Mouse (Mus musculus) inflammation-experienced regulatory T-cells, adult 6 months (primary cell): Measurements from ENCODE around the gene Map3k4. TPM values are rescaled to one million over a fixed set of nuclear protein-coding genes. Genes with fewer than 3 reads are reported as not detected.
"Not testable (repeated sequence)": the region's sequence is repeated elsewhere in the genome, so short reads cannot be mapped to it uniquely, and the experiment has no call there.

Experiments used
- ATAC-seq: one replicate; pipeline ENCODE4 v1.8.0; 2017
- polyA plus RNA-seq, 3 experiments: library from polyadenylated mRNA; unstranded; fragments of 100-300 nt; shearing (Covaris generic); gene quantifications; one replicate each; pipeline ENCODE4 v1.2.1; 2017

Map3k4 gene
- polyA plus RNA-seq, 3 experiments from 2014 or later: 10.6 to 11.7 (median 10.8) TPM

DNA sequence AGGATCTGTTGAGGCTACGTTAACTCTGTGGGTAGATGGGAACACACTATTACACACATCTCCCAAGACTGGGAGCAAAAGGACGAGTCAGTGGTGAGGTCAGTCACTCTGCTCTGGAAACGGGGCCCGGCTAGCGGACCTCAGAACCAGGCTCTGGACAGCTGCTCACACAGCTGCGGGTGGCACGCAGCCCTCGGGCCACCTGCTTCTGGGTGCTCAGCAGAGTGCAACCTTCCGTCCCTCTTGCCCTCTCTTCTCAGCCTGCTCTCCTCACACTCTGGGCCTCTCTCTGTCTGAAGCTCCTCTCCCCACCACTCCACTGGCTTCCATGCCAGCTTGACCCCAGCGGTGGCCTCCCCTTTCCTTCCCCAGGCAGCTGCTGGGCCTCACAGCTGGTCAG, 50.1 kb downstream of the Map3k4 start:
- no peak for ATAC-seq

DNA sequence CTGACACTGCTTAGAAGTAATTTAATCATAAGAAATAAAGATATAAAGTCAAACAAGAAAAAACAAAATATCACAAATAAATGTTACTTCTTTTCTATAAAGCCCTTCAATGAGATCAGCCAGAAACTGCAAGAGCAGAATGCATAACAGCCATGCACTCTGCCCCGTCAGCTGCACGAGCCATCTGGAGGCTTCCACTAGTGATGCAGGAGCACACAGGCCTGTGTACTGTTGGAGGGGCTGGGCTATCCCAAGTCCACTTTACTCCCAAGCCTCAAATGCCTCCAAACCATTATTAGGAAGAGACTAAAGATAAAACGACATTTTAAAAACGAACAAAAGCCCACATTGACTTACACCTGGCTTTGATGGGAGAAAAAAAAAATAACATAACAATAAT, 50.5 kb downstream of the Map3k4 start:
- no peak for ATAC-seq

DNA sequence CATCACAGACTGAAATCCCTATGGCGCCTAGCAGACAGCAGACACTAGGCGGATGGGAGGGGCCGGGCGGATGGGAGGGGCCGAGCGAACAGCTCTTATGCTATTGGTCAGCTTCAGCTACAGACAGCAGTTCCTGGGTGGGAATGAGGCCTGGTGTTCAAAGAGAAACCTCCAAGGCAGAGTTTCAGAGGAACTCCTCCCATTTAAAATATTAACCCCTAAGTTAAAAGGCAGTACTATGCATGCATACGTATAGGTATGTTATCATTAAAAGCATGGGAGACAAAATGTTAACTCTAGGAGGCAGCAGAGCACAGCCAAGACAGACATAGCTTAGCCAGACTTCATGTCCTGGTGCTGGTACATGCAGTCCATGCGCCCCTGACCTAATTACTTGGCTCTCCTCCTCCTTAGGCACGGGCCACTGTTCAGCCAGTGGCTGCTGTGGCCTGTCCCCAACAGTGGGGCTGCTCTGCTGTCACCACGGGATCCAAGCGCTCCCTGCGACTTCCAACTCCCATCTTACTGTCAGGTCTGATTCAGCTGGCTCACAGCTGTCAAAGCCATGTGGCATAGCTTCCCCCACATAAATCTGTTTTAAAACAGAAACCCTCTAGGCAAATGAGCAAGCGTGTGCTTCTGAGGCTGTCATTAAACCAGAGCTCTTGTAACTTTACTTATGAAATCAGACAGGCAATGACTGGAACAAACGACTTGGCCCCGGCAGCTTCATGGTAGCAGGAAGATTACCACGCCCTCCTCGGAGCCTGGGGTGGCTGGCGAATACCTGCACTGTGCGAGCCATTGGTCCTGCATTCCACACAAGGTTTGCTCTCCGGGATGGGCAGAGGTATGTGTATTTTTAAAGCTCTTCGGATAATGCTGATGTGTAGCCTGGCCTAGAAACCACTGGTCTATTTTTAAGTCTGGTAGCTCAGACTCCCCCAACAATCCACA, 52.3 kb downstream of the Map3k4 start:
- ATAC-seq: no peak

DNA sequence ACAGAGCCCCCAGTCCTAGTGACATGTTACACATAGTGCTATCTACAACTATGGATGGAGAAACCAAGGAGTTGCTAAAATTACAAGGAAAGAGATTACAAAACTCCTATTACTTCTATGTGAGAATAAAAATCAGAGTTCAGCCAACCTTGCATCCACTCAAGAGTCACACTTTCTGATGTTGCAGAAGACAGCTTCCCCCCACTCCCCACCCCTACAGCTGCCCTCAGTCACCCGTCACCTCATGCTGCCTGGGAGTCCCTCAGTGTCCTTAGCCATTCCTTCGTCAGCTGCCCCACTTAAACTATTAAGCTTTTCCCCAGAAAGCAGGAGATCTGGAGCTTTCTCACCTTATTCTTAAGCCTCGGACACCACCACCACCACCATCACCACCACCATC, 54.3 kb downstream of the Map3k4 start:
- no peak for ATAC-seq

DNA sequence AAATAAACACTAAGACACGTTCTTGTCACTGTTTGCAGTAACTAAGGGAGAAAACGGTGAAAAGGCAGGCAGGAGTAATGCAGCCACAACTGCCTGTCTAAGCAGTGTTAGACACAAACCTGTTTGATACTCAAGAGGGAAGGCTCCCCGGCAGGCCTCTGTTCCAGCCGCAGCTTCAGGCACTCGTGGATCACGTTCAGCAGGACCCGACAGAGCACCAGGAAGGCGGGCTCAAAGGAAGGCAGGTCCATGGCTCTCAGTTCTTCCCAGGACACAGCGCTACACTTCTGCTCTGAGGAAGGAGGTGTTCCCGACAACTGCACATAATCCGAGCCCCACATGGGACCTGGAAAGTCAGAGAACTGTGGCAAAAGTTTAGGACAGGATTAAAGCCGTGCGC, 54.8 kb downstream of the Map3k4 start:
- no peak for ATAC-seq

DNA sequence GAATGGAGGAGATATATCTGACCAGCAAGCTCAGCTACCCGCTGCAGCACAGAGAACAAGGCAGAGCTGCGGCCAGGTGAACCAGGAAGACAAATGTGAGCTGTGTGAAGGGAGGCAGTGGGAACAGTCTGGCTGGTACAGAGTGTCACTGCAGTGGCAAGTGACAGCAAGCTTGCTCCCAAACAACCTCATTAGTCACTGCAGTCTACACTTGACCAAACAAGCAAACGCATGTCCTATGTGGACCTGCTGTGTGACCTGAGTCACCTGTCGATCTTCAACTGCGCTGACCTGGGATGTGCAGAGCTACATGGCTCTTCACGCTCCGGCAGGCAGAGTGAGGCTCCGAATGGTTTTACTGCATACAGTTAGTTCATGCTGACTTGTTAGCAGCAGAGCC, 55.7 kb downstream of the Map3k4 start:
- ATAC-seq: no peak

DNA sequence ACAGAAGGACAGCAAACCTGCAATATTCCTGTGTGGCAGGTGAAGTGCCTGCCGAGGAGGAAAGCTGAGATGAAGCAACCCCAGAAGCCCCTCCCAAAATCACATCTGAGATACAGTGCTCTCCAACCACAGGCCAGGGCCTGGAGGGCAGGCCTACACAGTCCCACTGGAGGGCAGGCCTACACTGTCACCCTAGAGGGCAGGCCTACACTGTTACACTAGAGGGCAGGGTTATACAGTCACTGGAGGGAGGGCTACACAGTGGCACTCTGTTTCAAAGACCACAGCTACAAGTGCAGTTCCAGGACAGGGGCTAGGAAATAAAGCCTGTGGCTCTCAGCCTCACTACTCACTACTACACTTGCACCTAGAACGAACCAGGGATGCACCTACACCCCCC, 56.7 kb downstream of the Map3k4 start:
- no peak for ATAC-seq

DNA sequence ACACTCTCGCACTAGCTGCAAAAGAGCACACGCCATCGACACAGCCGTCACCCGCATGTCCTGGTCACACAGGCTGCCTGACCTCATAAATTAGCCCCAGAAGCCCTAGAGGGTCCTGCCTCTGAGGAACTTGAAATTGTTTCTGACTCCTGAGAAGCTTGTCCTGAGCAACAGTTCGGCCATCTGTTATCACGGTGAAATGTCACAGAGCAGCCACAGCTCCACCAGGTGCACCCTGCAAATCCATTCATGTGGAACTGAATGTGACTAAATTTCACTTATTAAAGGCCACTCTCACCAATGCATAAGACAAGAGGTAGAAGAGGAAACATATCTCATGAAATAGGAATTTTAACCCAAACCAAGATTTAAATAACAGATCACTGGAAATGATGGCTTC, 57.2 kb downstream of the Map3k4 start:
- no peak for ATAC-seq

DNA sequence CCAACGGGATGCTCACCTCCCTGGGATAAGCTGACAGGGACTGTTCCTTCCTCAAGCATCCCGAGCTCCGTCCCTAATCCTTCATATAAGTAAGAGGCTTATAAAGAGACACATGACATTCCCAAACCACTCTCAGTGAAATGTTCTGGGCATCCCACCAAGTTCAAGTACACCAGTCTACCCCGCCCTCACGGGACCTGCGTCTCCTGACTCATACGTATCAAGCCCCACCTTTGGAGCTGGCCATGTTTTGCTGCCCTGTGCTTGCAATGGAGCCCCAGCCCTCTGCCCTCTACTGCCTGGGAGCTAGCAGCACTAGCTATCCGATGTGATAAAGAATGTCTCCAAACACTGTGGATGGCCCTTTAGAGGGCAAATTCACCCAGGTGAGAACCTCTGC, 58.6 kb downstream of the Map3k4 start:
- no peak for ATAC-seq

DNA sequence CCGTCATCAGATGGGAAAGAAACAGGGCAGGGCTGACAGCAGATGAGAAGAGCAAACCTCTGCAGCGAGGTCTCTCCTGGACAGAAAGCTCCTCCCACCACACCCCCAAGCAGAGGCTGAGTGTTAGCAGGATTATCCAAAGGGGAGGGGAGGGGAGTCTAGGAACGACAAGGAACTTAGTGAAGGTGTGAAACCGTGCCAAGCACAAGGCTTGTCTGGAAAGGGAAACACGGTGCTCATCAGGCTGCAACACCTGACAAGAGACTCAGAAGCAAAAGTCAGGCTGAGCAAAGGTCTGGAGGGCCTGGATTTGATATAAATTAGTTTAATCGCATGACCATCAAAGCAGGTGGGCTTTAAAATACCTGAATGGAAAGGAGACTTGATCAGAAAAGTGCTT, 60.1 kb downstream of the Map3k4 start:
- ATAC-seq: no peak

DNA sequence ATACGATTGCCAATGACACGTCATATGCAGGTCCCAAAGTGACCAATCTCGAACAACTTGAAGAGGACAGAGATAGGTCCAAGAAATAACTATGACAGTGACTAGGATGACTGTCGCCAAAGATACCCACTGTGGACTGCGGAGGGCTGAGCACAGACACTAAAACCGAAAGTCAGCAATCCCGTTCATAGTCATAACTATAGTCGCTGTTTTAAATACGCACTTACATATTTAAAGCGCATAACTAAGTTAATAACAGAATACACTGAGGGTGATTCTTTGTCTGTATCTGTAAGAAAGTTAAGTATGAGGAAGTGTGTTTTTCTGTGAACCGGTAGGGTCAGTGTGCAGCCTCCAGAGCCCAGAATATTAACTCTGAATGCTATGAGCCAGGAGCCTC, 62.5 kb downstream of the Map3k4 start:
- no peak for ATAC-seq

DNA sequence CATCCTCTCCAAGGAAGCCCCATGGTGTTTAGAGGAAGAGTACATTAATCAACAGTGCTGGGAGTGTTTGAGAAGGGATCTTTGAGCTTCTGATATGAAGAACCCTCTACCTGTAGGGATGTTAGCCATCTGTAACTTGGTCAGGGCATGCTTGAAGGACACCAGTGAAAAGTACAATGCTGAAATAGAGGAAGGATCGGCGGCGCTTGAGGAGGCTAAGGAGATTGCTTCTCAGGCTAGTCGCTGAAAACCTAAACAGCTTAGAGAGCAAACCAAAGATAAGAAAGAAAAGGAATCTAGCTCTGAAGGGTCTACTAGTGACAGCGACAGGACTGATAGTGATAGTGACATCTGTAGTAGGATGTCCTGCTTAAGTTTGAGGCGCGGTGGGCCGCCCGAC, 68.0 kb downstream of the Map3k4 start:
- no peak for ATAC-seq

DNA sequence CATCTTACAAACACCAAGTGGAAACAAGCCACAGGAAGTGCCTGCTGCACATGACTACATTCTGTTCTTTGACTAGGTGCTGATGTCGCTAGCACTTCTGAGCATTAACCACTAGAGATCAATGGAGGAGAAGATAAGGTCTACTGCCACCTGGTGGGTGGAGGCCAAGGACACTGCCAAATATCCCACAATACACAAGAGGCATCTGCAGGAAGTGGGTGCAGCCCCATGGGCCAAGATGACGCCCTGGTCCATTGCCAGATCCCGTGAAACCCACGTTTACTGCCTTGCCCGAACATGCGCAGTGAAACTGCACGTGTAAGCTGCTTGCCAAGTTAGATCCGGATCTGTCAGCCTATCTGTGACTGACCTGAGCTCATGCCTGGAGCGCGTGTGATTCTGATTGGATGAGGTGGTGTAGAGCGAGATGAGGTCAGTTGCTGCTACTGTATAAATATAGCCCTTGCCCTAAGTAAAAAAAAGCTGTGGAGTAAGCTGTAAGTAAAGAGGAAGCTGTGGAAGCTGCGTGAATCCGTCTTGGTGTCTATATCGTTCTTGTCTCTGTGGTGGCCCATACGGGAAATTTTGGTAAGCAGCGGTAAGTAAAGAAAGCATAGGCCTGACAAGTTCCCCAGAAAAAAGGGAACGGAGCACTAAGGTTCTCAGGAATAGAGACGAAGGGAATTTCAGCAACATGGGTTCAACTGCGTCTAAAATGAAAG, 68.7 kb downstream of the Map3k4 start:
- ATAC-seq: no peak

DNA sequence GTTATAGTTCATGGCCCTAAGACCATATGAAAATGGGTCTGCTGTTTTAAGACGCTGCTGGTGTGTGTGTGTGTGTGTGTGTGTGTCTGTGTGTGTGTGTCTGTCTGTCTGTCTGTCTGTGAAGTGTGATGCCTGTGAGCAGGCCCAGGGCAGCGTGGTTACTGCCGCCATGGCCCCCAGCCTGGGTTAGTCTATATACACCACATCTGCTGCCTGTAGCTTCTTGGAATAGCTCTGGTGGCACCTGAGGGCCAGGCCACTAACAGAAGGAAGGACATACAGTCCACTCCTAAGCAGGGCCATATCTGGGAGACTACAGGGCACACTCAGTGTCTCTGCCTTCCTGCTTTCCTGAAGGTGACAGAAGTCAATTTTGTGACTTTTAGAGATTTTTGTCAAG, 77.9 kb downstream of the Map3k4 start:
- no peak for ATAC-seq

DNA sequence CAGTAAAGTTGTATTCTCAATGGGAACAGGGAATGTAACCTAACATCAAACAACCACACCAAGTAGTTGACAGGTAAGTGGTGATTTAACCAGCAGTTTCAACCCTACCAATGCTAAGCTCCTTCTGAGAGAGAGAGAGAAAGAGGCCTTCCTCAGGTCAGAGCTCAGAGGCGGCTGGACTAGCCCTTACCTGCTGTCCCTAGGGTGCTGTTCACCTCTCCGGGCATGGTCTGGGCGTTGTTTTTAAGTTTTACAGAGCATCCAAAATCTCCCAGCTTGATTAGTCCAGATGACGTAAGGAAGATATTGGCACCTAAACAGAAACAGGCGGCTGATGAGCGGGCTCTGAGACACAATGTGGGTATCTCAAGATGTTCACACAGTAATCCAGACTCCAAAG, 85.9 kb downstream of the Map3k4 start:
- no peak for ATAC-seq

DNA sequence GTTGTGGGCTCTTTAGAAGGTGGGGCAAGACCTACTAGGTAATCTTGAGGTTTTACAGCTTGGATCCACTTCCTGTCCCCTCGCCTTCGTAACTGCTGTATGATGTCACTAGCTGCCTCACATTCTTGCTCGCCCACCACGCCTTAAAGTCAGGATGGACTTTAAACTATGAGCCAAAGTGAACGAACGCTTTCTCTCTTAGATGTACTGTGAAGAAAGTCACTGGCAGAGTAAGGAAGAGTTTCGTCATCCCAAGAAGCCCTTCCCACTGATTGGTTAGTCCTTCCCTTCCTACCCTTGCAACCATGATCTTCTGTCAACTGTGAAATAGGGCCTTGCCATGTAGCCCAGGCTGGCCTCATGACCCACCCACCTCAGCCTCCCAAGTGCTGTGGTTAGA, 87.5 kb downstream of the Map3k4 start:
- no peak for ATAC-seq

DNA sequence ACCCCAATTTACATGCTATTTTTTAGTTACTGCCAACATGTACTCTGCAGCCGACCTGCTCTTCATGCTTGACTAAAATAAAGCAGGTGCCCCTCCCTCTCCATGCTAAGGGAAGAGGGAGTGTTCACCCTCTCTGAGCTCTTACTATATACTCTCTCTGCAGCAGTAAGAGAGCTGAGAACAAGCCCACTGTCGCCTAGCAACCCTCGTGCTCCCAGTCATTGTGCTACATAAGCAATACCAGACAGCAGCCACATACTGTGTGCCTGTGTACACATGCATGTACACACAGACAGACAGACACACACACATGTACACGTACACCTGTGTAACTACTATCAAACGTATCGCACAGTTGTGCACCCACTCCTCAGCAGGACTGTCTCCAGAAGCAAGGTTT, 88.4 kb downstream of the Map3k4 start:
- no peak for ATAC-seq

DNA sequence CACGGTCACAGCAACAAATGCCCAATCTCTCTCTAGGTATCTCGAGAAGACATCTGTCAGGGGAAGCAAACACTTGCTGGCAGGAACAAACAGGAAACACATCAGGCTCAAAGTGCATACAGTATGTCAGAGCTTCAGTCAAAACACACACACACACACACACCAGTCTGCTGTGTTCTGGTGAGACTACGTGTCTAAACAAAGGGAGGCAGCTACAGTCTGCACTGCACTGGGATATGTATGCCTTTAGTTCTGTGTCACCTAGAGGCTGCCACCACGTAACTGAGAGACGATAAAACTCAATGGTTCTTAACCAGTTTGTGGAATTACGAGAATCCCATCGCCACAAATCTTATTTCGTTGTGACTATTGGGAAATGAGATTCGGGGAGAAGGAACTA, 88.8 kb downstream of the Map3k4 start:
- no peak for ATAC-seq

DNA sequence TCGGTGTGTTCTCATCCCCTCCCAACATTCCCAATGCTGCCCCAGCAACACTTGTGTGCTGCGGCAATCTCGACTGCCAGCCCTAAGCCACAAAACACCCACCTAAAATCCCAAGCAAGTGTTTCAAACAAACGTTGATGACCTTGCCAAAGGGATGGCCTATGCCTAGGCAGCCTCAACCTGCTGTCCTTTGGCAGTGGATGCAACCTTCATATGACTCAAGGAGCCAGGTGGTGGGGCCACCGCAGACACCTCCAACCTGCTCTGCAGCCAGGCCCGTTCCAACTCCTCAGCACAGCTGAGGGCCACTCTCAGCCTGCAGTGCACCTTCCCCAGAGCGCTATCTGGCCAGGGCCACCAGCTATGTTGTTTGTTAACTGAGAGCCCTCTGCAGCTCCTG, 90.1 kb downstream of the Map3k4 start:
- ATAC-seq: no peak

DNA sequence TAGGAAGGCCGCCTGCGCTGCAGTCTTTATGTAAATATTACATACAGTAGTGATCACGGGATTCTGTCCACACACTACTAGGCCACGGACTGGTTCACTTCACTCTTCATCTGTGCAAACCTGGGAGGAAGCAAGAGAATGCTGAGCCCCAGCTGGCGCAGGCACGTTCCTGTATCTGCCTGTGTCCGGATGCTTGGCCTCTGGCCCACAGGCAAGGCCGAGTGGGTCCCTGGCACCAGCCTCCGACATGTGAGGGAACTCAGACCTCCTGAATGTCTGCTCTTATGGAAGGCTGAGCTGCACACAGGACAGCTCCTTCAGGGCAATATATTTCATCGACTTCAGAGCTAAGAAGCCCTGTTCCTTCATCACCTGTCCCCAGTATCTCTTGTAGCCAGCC, 90.6 kb downstream of the Map3k4 start:
- ATAC-seq: no peak

DNA sequence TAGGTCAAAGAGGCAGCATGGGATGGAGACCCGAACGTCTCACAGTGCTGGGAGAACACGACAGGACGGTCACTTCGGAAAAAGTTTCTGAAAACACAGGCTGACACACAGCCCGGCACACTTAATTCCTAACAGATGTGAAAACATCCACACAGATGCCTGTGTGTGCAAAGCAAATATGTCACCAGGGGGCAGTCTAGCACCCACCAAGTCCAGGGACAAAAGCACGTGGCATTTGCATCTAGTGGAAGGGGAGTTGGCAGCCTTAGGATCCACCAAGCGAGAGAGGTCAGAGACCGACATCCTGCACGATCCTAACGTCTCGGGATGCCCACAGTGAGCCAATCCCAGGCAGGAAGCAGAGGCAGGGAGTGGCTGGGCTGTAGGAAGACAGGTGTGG, 92.0 kb downstream of the Map3k4 start:
- ATAC-seq: no peak

DNA sequence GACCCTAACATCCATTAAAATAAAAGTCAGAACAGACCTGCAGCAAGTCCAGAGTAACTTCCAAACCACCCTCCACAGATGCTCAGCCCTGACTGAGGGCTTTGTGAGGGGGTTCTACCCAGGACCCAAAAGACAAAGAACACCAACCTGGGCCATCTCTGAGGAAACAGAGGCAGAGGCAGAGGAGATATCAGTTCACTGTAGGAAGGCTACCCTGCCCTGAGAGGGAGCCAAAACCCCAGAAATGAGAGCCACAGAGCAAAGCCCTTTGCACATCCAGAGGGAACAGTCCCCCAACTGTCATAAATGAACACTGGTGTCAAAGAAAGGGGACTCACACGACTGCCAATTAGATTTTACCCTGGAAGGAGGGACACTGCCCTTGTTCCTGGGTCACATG, 93.4 kb downstream of the Map3k4 start:
- ATAC-seq: no peak

DNA sequence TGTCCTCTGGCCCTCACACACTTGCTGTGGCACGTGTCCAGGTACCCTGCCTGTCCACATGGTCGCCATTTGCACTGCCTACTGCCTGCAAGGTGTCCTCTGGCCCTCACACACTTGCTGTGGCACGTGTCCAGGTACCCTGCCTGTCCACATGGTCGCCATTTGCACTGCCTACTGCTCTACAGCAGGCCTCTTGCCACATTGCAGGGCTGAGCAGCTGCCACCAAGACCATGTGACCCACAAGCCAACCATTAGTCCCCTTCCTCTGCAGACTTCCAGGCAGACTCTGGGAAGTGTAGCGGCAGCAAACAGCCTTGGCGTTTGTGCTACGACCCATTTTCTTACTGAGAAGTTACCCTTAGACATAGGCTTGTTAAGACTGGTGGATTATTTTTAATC, 94.0 kb downstream of the Map3k4 start:
- not testable (repeated sequence) for ATAC-seq

DNA sequence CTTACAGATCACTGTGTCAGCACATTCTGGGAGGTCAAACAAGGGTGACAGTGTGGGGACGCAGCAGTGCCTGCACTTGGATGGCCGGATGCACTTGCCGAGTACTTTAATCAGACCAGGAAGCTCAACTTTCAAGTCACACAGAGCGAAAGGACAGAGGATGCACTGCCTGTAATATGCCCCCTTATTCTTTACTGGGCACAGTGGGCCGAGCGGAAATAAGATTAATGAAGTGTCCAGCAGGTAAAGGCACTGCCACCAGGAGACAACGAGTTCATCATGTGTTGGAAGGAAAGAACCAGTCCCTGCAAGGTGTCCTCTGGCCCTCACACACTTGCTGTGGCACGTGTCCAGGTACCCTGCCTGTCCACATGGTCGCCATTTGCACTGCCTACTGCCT, 94.5 kb downstream of the Map3k4 start:
- no peak for ATAC-seq
